Mouse (Mus musculus): ENCODE results near the gene S1pr4.

S1pr4 gene

DNA sequence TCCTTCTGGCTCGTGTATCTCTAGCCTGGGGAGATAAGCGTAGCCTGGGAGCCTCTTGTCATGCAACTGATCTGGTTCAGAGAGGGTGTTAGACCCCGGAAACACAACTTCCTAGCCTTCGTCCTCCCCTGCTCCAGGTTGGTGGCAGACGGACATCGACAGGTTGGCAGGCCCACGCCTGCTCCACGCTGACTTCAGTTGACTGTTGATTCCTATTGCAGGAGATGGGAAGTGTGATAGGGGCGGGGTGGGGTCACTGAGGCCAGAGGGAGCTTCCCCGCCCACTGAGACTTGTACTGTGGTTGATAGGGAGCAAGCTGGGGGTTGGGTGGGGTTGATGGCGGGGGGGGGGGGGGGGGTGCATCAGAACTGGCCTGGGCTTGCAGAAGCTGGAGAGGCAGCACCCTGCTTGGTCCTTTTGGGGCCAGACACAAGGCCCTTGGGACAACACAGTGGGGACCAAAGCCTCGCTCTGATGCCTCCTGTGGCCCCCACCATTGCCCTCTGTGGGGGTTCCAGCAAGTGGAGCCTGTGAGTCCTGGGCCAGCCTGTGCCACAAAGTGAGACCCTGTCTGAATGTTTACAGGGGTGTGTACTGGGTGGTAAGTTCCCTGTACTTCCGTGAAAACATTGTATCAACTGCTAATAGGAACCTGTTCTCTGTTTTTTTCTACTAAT, 25.2 kb upstream of the S1pr4 start:
- TF ChIP-seq POU5F1 (IDR thresholded peaks at IDR 0.05; ENCODE audit: borderline replicate concordance, low read length): no peak
- TF ChIP-seq CTCF (conservative IDR thresholded peaks at IDR 0.05; ENCODE audit: low read length): no peak
- no peak for TF ChIP-seq NANOG (IDR thresholded peaks at IDR 0.05; ENCODE audit: borderline replicate concordance, low read length)
- peaks cover 26% of the 10 kb centered on the region for H3K27me3 ChIP-seq (ENCODE audit: insufficient read depth, low read length)
- peaks cover 15% of the 10 kb centered on the region for H3K36me3 ChIP-seq (ENCODE audit: insufficient read depth, low read length)
- H3K4me3 ChIP-seq (replicated peaks; ENCODE audit: low read length): no peak overlapping the region; the same call in 1 of the 2 replicates
- peaks cover 31% of the 10 kb centered on the region for H3K4me1 ChIP-seq (replicated peaks; ENCODE audit: low read depth, low read length)
- no peaks in the 10 kb centered on the region for H3K9me3 ChIP-seq (ENCODE audit: low read length)

DNA sequence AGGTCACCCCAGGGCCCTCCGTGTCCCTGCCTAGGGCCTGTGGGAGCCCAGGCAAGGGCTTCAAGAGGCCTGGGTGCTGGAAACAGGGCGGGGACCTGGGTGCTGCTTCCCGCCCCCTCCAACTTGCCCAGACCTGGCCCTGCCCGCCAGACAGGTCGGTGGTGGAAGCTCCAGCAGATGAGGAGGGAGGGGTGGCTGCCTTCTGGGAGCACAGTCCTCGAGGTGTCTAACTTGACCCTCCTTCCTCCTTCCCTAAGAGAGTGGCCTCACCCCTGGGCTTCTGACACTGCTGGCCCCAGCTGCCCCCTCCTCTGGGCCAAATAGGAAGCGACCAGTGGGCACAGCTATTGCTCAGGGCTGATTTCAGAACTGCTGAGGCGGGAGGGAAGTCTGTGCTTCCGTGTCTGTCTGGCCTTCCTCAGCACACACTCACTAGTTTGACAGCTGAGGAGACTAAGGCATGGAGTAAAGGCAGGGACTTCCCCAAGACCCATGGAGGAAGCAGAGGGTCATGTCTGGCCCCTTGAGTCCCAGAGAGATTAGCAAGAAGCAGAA, 24.2 kb upstream of the S1pr4 start, which contains the start of gene Gna15:
Gna15 (minus strand) TSS at position 175 of the 555 bp plus-strand sequence.
- TF ChIP-seq POU5F1 (IDR thresholded peaks at IDR 0.05; ENCODE audit: borderline replicate concordance, low read length): no peak
- Histone ChIP-seq H3K27me3 (ENCODE audit: insufficient read depth, low read length) (peaks cover 33% of the 10 kb centered on the region), H3K36me3 (ENCODE audit: insufficient read depth, low read length) (peaks cover 5% of the 10 kb centered on the region; the same call in 1 of the 2 replicates), H3K9me3 (ENCODE audit: low read length) (no peaks in the 10 kb centered on the region), H3K4me3 (replicated peaks; ENCODE audit: low read length) (peak within 1 kb of the TSS; percentile 69), H3K4me1 (replicated peaks; ENCODE audit: low read depth, low read length) (peaks cover 27% of the 10 kb centered on the region)

DNA sequence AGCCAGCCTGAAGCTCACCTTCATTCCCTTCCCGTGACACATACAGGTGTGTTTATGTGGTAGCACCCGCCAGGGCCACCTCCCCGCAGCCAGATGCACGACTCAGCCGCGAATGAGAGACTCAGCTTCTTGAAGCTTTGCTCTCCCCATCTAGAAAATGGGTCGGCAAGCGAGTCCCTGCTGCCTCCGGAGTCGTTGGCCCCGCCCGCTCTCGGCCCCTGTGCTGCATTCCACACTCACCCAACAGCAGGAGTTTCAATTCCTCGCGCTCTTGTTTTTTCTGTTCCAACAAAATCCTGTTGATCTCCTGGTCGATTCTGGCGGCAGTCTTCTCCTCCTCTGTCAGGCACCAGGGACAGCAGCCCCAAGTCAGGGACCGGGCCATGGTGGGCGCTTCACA, 23.6 kb upstream of the S1pr4 start:
- H3K4me1 ChIP-seq (replicated peaks; ENCODE audit: low read depth, low read length): peaks cover 27% of the 10 kb centered on the region
- TF ChIP-seq CTCF (conservative IDR thresholded peaks at IDR 0.05; ENCODE audit: low read length) (no peak), POU5F1 (IDR thresholded peaks at IDR 0.05; ENCODE audit: borderline replicate concordance, low read length) (no peak), NANOG (IDR thresholded peaks at IDR 0.05; ENCODE audit: borderline replicate concordance, low read length) (no peak)
- peak overlapping the region; percentile 69 for H3K4me3 ChIP-seq (replicated peaks; ENCODE audit: low read length)
- no peaks in the 10 kb centered on the region for H3K9me3 ChIP-seq (ENCODE audit: low read length)
- H3K36me3 ChIP-seq (ENCODE audit: insufficient read depth, low read length): no peaks in the 10 kb centered on the region
- H3K27me3 ChIP-seq (ENCODE audit: insufficient read depth, low read length): peaks cover 33% of the 10 kb centered on the region

DNA sequence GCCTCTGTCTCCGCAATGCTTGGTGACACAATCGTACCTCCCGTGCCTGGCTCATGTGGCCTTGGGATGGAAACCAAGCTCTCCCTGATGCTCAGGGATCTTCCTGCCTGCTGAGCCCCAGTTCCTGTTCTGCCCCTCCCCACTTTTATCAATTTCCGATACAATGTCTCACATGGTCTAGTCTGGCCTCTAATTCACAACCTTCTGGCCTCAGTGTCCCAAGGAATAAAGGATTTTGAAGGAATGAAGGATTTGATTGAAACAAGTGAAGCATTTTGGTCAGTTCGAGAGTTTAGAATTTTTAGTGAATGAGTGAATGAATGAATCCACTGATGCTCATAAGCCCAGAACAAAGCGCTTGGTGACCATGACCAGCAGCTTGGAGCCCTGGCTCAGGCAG, 23.2 kb upstream of the S1pr4 start:
- Histone ChIP-seq H3K27me3 (ENCODE audit: insufficient read depth, low read length) (peaks cover 33% of the 10 kb centered on the region), H3K4me3 (replicated peaks; ENCODE audit: low read length) (peak overlapping the region; percentile 69)

DNA sequence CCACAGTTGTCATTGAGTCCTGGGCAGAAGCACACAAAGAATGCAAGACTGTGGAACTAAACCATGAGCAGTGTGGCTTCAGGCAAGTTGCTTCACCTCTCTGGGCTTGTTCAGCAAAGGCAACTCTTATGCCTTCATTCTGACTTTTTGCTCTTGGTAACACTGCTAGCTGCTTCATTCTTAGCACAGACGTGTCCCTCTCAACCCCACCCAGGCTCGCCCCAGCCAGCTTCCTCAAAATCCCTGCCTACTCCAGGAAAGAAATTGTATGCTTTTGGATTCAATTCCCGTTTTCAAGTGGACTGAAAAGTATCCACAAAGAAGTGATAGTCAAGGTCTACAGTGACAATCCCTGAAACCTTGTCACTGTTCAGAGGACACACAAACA, 20.0 kb upstream of the S1pr4 start:
- TF ChIP-seq POU5F1 (IDR thresholded peaks at IDR 0.05; ENCODE audit: borderline replicate concordance, low read length): no peak
- Histone ChIP-seq H3K4me1 (replicated peaks; ENCODE audit: low read depth, low read length) (peaks cover 37% of the 10 kb centered on the region), H3K27me3 (ENCODE audit: insufficient read depth, low read length) (peaks cover 33% of the 10 kb centered on the region), H3K9me3 (ENCODE audit: low read length) (no peaks in the 10 kb centered on the region), H3K36me3 (ENCODE audit: insufficient read depth, low read length) (no peaks in the 10 kb centered on the region), H3K4me3 (replicated peaks; ENCODE audit: low read length) (no peak overlapping the region)

More for the DNA sequence above, 23.2 kb upstream of the S1pr4 start:
- no peaks in the 10 kb centered on the region for H3K9me3 ChIP-seq (ENCODE audit: low read length)
- H3K4me1 ChIP-seq (replicated peaks; ENCODE audit: low read depth, low read length): peaks cover 29% of the 10 kb centered on the region
- H3K36me3 ChIP-seq (ENCODE audit: insufficient read depth, low read length): no peaks in the 10 kb centered on the region
- TF ChIP-seq NANOG (IDR thresholded peaks at IDR 0.05; ENCODE audit: borderline replicate concordance, low read length) (no peak), POU5F1 (IDR thresholded peaks at IDR 0.05; ENCODE audit: borderline replicate concordance, low read length) (no peak)

DNA sequence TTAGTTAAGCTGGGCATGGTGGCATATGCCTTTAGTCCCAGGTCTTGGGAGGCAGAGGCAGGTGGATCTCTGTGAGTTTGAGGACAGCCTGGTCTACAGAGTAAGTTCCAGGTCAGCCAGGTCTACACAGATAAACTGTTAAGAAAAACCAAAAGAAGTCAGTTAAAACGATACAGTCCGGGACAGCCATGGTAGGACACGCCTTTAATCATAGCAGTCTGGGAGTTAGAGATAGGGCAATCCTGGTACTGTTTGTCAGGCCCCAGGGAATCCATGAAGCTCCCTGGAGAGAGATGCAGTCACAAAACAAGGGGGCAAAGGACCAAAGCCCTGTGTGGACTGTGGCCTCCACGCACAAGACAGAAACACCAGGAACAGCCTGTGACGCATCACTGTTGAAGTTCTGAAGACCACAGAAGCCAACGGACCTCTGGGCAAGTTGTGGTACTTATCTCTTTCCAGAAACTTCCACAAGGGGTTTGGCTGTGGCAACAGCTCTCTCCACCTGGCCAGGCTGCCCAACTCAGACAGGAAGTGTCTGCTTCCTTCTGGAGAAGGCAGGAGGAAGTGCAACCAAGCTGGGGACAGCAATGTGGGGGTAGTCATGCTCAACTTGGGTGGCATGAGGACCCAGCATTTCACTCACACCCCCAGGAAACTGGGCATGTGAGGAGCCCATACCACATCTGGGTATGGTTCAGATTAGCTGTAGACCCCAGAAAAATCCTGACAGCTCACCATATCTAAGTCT, 19.5 kb upstream of the S1pr4 start:
- Histone ChIP-seq H3K27me3 (ENCODE audit: insufficient read depth, low read length) (peaks cover 28% of the 10 kb centered on the region), H3K4me1 (replicated peaks; ENCODE audit: low read depth, low read length) (peaks cover 31% of the 10 kb centered on the region), H3K9me3 (ENCODE audit: low read length) (no peaks in the 10 kb centered on the region), H3K4me3 (replicated peaks; ENCODE audit: low read length) (no peak overlapping the region), H3K36me3 (ENCODE audit: insufficient read depth, low read length) (no peaks in the 10 kb centered on the region)
- no peak for TF ChIP-seq CTCF (conservative IDR thresholded peaks at IDR 0.05; ENCODE audit: low read length)
- no peak for TF ChIP-seq NANOG (IDR thresholded peaks at IDR 0.05; ENCODE audit: borderline replicate concordance, low read length)
- TF ChIP-seq POU5F1 (IDR thresholded peaks at IDR 0.05; ENCODE audit: borderline replicate concordance, low read length): no peak

DNA sequence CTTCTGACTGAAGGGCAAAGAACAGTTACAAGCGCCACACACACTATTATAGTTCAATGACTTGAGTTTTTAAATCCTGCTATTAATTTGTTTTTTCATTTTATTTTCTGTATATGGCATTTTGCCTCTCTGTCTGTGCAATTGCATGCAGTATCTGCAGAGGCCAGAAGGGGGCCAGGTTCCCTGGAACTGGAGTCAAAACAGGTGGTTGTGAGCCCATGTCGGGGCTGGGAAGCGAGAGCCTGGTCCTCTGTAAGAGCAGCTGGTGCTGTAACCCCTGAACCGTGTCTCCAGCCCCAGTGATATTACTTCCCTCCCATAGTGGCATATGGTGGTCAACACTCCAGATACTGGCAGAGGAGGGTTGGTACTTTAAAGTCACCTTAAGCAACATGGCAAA, 18.6 kb upstream of the S1pr4 start:
- no peak overlapping the region for H3K4me3 ChIP-seq (replicated peaks; ENCODE audit: low read length)
- peak; percentile 80 for TF ChIP-seq CTCF (conservative IDR thresholded peaks at IDR 0.05; ENCODE audit: low read length)
- no peak for TF ChIP-seq NANOG (IDR thresholded peaks at IDR 0.05; ENCODE audit: borderline replicate concordance, low read length)
- H3K9me3 ChIP-seq (ENCODE audit: low read length): peaks cover 6% of the 10 kb centered on the region
- H3K27me3 ChIP-seq (ENCODE audit: insufficient read depth, low read length): peaks cover 22% of the 10 kb centered on the region
- H3K4me1 ChIP-seq (replicated peaks; ENCODE audit: low read depth, low read length): peaks cover 23% of the 10 kb centered on the region
- H3K36me3 ChIP-seq (ENCODE audit: insufficient read depth, low read length): no peaks in the 10 kb centered on the region

DNA sequence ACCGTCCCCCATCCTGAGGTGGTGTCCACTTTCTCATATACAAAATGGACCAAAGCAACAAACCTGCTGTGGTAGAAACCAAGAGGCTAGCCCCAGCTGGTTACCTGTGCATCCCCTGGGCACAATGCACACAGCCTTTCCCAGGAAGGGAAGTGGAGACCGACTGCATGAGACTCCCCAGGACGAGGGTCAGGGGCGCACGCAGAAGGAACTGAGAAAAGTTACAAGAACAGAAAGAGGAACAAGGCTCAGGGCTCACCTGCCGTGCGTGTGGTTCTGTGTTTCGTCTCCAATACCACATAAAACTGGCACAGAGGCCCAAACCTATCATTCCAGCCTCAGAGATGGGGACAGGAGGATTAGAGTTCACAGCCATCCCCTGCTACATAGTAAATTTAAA, 17.3 kb upstream of the S1pr4 start:
- Histone ChIP-seq H3K4me1 (replicated peaks; ENCODE audit: low read depth, low read length) (peaks cover 22% of the 10 kb centered on the region), H3K36me3 (ENCODE audit: insufficient read depth, low read length) (no peaks in the 10 kb centered on the region), H3K4me3 (replicated peaks; ENCODE audit: low read length) (no peak overlapping the region), H3K27me3 (ENCODE audit: insufficient read depth, low read length) (peaks cover 27% of the 10 kb centered on the region), H3K9me3 (ENCODE audit: low read length) (peaks cover 8% of the 10 kb centered on the region)
- no peak for TF ChIP-seq POU5F1 (IDR thresholded peaks at IDR 0.05; ENCODE audit: borderline replicate concordance, low read length)
- TF ChIP-seq CTCF (conservative IDR thresholded peaks at IDR 0.05; ENCODE audit: low read length): no peak

All from E14TG2a.4 (cell line).